Mouse (Mus musculus) lung, embryonic 15.5 days (tissue): ENCODE results near the gene Gm3336. TPM values are rescaled to one million over a fixed set of nuclear protein-coding genes. Genes with fewer than 3 reads are reported as not detected.

ENCODE experiments used
- ATAC-seq: fragments of 200-750 bp; cut with Nextera tagmentation; 2 replicates; pipeline ENCODE4 v1.8.0; 2017; ENCODE audit warnings: moderate number of reproducible peaks, borderline replicate concordance; ENCODE audit not compliant: low FRiP score, low TSS enrichment; ENCODE audit errors: extremely low read depth
- H3K27ac ChIP-seq: fragments of 300-500 bp; sonication (generic); 2 replicates; pipeline ENCODE4 v1.5.1; 2015; ENCODE audit warnings: moderate library complexity, mild to moderate bottlenecking, inconsistent platforms
- H3K27me3 ChIP-seq: fragments of 300-500 bp; sonication (generic); 2 replicates; pipeline ENCODE4 v1.6.1; 2015; ENCODE audit warnings: inconsistent platforms
- H3K36me3 ChIP-seq: fragments of 300-500 bp; sonication (generic); 2 replicates; pipeline ENCODE4 v1.6.1; 2015; ENCODE audit warnings: inconsistent platforms
- H3K4me1 ChIP-seq: fragments of 300-500 bp; sonication (generic); 2 replicates; pipeline ENCODE4 v1.6.1; 2015; ENCODE audit warnings: inconsistent platforms
- H3K4me2 ChIP-seq: fragments of 300-500 bp; sonication (generic); 2 replicates; pipeline ENCODE4 v1.6.1; 2015; ENCODE audit warnings: inconsistent platforms, mild to moderate bottlenecking, moderate library complexity
- H3K4me3 ChIP-seq: fragments of 300-500 bp; sonication (generic); 2 replicates; pipeline ENCODE4 v1.5.1; 2015; ENCODE audit warnings: mild to moderate bottlenecking, inconsistent platforms
- H3K9ac ChIP-seq: fragments of 300-500 bp; sonication (generic); 2 replicates; pipeline ENCODE4 v1.6.1; 2015; ENCODE audit warnings: inconsistent platforms
- H3K9me3 ChIP-seq: fragments of 300-500 bp; sonication (generic); 2 replicates; pipeline ENCODE4 v1.6.1; 2016; ENCODE audit warnings: inconsistent platforms
- WGBS: fragments of 180-500 bp; shearing (Covaris S2); methylation state at CpG from one replicate; pipeline ENCODE4 v1.1.7; 2015; 5-methylcytosine and 5-hydroxymethylcytosine counted together
- polyA plus RNA-seq: library from polyadenylated mRNA; unstranded; fragments of >200 nt; fragmentation: Nextera tagmentation; extraction: Ambion mirVana; gene quantifications from 2 replicates; pipeline ENCODE4 v1.2.1, GENCODE M21; 2015

Gm3336 gene
- polyA plus RNA-seq, 1 experiment from 2014 or later = not detected

DNA sequence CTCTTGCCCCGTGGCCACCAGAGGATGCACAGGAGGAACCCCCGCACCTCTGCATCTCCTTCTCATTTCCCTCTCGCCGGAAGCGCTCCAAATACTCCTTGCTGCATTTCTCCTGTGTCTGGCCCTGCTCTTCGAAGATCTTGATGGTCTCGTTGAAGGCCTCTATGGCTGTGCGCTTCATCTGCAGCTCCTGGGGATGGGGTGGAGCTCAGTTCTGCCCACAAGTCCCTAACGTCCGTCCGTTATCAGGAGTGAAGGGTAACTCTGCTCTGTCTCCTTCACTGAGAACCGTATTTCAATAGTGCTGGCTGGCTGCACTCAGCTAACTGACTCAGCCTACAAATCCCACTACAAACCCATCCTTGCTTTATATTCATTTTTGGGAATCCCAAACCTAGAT is 51.5 kb downstream of the Gm3336 start:
- H3K27ac ChIP-seq = no peak overlapping the region
- H3K36me3 ChIP-seq = peaks cover 38% of the 10 kb centered on the region
- H3K4me3 ChIP-seq = no peak overlapping the region
- ATAC-seq = no peak
- H3K4me1 ChIP-seq = peaks cover 49% of the 10 kb centered on the region
- WGBS = 66% methylated on average over 12 of the region's 12 CpGs
- H3K9ac ChIP-seq = no peak overlapping the region
- H3K9me3 ChIP-seq = no peaks in the 10 kb centered on the region
- H3K27me3 ChIP-seq = no peaks in the 10 kb centered on the region
- H3K4me2 ChIP-seq = no peak overlapping the region

DNA sequence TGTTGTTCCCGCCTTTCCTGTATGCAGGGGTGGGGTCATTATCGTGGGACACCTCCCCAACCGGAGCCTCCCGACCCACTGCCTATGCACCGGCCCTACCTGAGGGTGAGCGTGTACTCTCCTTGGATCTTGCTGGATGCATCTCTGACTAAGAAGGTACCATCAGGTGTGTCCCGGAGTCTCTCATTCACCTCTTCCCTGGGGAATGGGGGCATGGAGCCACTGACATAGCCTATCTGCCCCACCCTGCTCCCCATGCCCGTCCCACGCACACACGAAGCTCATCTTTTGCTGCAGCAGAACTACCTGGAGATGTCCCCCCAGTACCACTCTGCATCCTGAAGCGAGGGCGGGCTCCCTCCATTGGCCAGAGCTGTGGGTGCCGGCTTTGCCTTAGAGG is 52.4 kb downstream of the Gm3336 start:
- no peak overlapping the region for H3K9ac ChIP-seq
- 88% methylated on average over 13 of the region's 13 CpGs for WGBS
- peaks cover 38% of the 10 kb centered on the region for H3K36me3 ChIP-seq
- no peak overlapping the region for H3K4me2 ChIP-seq
- H3K4me3 ChIP-seq = no peak overlapping the region
- no peaks in the 10 kb centered on the region for H3K27me3 ChIP-seq
- H3K4me1 ChIP-seq = peaks cover 52% of the 10 kb centered on the region
- no peak overlapping the region for H3K27ac ChIP-seq
- ATAC-seq = no peak
- H3K9me3 ChIP-seq = no peaks in the 10 kb centered on the region

DNA sequence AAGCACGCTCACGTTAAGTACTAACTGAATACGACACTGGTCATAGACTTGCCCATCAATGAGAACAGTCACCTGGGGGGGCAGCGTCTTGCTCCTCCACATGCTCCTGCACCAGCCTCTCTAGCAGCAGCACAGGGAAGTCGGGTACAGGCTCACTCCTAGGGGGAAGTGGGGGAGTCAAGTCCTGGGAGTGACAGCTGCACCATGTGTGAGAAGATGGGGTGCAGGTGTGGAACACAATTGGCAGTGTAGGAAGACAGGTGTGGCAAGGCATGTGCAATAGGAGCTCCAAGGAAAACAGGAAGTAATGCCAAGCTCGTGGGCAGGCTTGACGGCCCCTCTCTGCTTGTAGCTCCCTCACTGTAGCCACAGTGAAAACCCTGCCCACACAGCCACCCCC is 52.9 kb downstream of the Gm3336 start:
- H3K4me3 ChIP-seq = no peak overlapping the region
- ATAC-seq = no peak
- H3K4me2 ChIP-seq = no peak overlapping the region
- H3K27me3 ChIP-seq = no peaks in the 10 kb centered on the region
- H3K4me1 ChIP-seq = peaks cover 50% of the 10 kb centered on the region
- peaks cover 38% of the 10 kb centered on the region for H3K36me3 ChIP-seq
- no peak overlapping the region for H3K27ac ChIP-seq
- no peaks in the 10 kb centered on the region for H3K9me3 ChIP-seq
- no peak overlapping the region for H3K9ac ChIP-seq
- WGBS = 84% methylated on average over 7 of the region's 7 CpGs

DNA sequence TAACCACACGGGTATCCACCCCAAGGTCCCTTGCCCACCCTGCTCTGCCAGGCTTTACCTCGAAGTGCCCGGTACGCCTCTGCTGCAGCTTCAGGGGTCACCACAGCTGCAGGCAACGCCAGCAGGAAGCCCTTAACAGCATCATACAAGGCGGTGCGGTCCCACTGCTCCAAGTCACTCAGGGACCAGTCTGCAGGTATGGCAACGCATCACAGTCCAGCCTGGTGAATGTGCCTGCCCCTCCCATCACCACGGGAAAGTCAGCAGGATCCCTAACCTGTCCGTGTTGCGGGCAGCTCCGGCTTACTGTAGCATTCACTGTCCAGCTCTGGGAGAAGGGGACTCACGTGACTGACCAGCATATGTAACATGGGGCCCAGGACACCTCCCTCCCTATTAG is 53.7 kb downstream of the Gm3336 start:
- 90% methylated on average over 13 of the region's 13 CpGs for WGBS
- Histone ChIP-seq H3K36me3 (peaks cover 38% of the 10 kb centered on the region), H3K9ac (no peak overlapping the region), H3K4me2 (no peak overlapping the region), H3K4me1 (peaks cover 41% of the 10 kb centered on the region), H3K4me3 (no peak overlapping the region), H3K27ac (no peak overlapping the region), H3K9me3 (no peaks in the 10 kb centered on the region), H3K27me3 (no peaks in the 10 kb centered on the region)
- ATAC-seq = no peak

Other genes starting within 250 kb of the Gm3336 start
- gene Klhl26, start 241.6 kb upstream of the Gm3336 start, polyA plus RNA-seq = 26.2 and 27.1 TPM in 2 replicates
- gene Tmem59l, start 231.2 kb upstream of the Gm3336 start, polyA plus RNA-seq = 6.5 and 6.6 TPM in 2 replicates
- 181 and 186 TPM in 2 replicates for gene Crlf1, start 225.4 kb upstream of the Gm3336 start, polyA plus RNA-seq
- 120 and 122 TPM in 2 replicates for gene Rex1bd, start 211.8 kb upstream of the Gm3336 start, polyA plus RNA-seq
- gene Uba52, start 207.7 kb upstream of the Gm3336 start, polyA plus RNA-seq = 909 and 953 TPM in 2 replicates
- 307 and 313 TPM in 2 replicates for gene Fkbp8, start 190.8 kb upstream of the Gm3336 start, polyA plus RNA-seq
- 50.0 and 54.4 TPM in 2 replicates for gene Kxd1, start 190.6 kb upstream of the Gm3336 start, polyA plus RNA-seq
- gene Ell, start 179.1 kb upstream of the Gm3336 start, polyA plus RNA-seq = 17.2 and 17.5 TPM in 2 replicates
- gene Isyna1, start 124.2 kb upstream of the Gm3336 start, polyA plus RNA-seq = 134 TPM in 2 replicates
- 111 and 122 TPM in 2 replicates for gene Ssbp4, start 109.7 kb upstream of the Gm3336 start, polyA plus RNA-seq
- gene Lrrc25, start 102.4 kb upstream of the Gm3336 start, polyA plus RNA-seq = 1.9 and 2.5 TPM in 2 replicates
- gene Gdf15, start 86.1 kb upstream of the Gm3336 start, polyA plus RNA-seq = 0.31 and 0.45 TPM in 2 replicates
- 38.5 and 47.7 TPM in 2 replicates for gene Pgpep1, start 58.2 kb upstream of the Gm3336 start, polyA plus RNA-seq
- 268 and 320 TPM in 2 replicates for gene Lsm4, start 45.3 kb upstream of the Gm3336 start, polyA plus RNA-seq
- gene Jund, start 19.6 kb upstream of the Gm3336 start, polyA plus RNA-seq = 49.7 TPM in 2 replicates
- 0.02 TPM in 1 of 2 replicates, not detected in the other for gene Iqcn, start 15.1 kb upstream of the Gm3336 start, polyA plus RNA-seq
- gene Pde4c, start 5.2 kb downstream of the Gm3336 start, polyA plus RNA-seq = 0.08 and 0.16 TPM in 2 replicates
- 12.8 and 12.9 TPM in 2 replicates for gene Rab3a, start 36.1 kb downstream of the Gm3336 start, polyA plus RNA-seq
- 35.4 and 36.2 TPM in 2 replicates for gene Mpv17l2, start 42.4 kb downstream of the Gm3336 start, polyA plus RNA-seq
- 56.1 and 56.8 TPM in 2 replicates for gene Pik3r2, start 58.2 kb downstream of the Gm3336 start, polyA plus RNA-seq
- 13.6 and 15.8 TPM in 2 replicates for gene Mast3, start 86.5 kb downstream of the Gm3336 start, polyA plus RNA-seq
- gene Il12rb1, start 89.9 kb downstream of the Gm3336 start, polyA plus RNA-seq = 0.16 and 0.27 TPM in 2 replicates
- 4.5 and 5.5 TPM in 2 replicates for gene Arrdc2, start 121.2 kb downstream of the Gm3336 start, polyA plus RNA-seq
- gene Kcnn1, start 144.7 kb downstream of the Gm3336 start, polyA plus RNA-seq = 1.2 TPM in 2 replicates
- gene Ccdc124, start 155.4 kb downstream of the Gm3336 start, polyA plus RNA-seq = 112 and 118 TPM in 2 replicates
- gene Slc5a5, start 174.2 kb downstream of the Gm3336 start, polyA plus RNA-seq = 0.25 and 0.29 TPM in 2 replicates
- 4,502 and 4,535 TPM in 2 replicates for gene Rpl18a, start 178.9 kb downstream of the Gm3336 start, polyA plus RNA-seq
- gene Map1s, start 187.4 kb downstream of the Gm3336 start, polyA plus RNA-seq = 49.8 and 50.9 TPM in 2 replicates